Mouse (Mus musculus) liver, postnatal 0 days (tissue): ENCODE data around the gene Slc26a5. TPM values are rescaled to one million over a fixed set of nuclear protein-coding genes. Genes with fewer than 3 reads are reported as not detected.

Source experiments
- ATAC-seq: fragments of 200-750 bp; cut with Nextera tagmentation; 2 replicates; pipeline ENCODE4 v1.8.0; 2017; ENCODE audit warnings: mild to moderate bottlenecking, moderate library complexity
- DNase-seq: peaks from one replicate; pipeline ENCODE4 v3.0.0-alpha.2; 2016
- H3K27ac ChIP-seq: fragments of 300-500 bp; sonication (generic); 2 replicates; pipeline ENCODE4 v1.5.1; 2014; ENCODE audit warnings: antibody characterized with exemption, moderate library complexity, mild to moderate bottlenecking, low read depth
- H3K27me3 ChIP-seq: fragments of 300-500 bp; sonication (generic); 2 replicates; pipeline ENCODE4 v1.6.1; 2014; ENCODE audit warnings: low read length, control low read depth, mixed read lengths; ENCODE audit not compliant: insufficient read depth
- H3K36me3 ChIP-seq: fragments of 300-500 bp; sonication (generic); replicated peaks from 2 replicates; pipeline ENCODE4 v1.6.1; 2014; ENCODE audit warnings: mild to moderate bottlenecking, control low read depth, low read length, moderate library complexity, mixed read lengths; ENCODE audit not compliant: insufficient read depth
- H3K4me1 ChIP-seq: fragments of 300-500 bp; sonication (generic); 2 replicates; pipeline ENCODE4 v1.6.1; 2014; ENCODE audit warnings: antibody characterized with exemption, mild to moderate bottlenecking, control low read depth; ENCODE audit not compliant: insufficient read depth
- H3K4me2 ChIP-seq: fragments of 300-500 bp; sonication (generic); 2 replicates; pipeline ENCODE4 v1.6.1; 2014; ENCODE audit warnings: low read depth, mild to moderate bottlenecking, low read length, moderate library complexity, mixed read lengths
- H3K4me3 ChIP-seq: fragments of 300-500 bp; sonication (generic); 2 replicates; pipeline ENCODE4 v1.5.1; 2014; ENCODE audit warnings: low read depth, low read length
- H3K9ac ChIP-seq: fragments of 300-500 bp; sonication (generic); replicated peaks from 2 replicates; pipeline ENCODE4 v1.6.1; 2014; ENCODE audit warnings: mild to moderate bottlenecking, moderate library complexity
- H3K9me3 ChIP-seq: fragments of 300-500 bp; sonication (generic); 2 replicates; pipeline ENCODE4 v1.6.1; 2016; ENCODE audit warnings: mild to moderate bottlenecking, control low read depth, low read length, mixed read lengths
- CTCF ChIP-seq: sonication (generic); IDR thresholded peaks from 2 replicates; pipeline ENCODE4 v1.5.1; 2016; ENCODE audit warnings: antibody characterized with exemption, low read depth
- EP300 ChIP-seq: IDR thresholded peaks from 2 replicates; pipeline ENCODE4 v1.6.1; 2016; ENCODE audit warnings: antibody characterized with exemption, low read depth, mild to moderate bottlenecking
- WGBS: fragments of 180-500 bp; shearing (Covaris S2); extraction: QIAGEN DNeasy Blood & Tissue Kit; methylation state at CpG from one replicate; pipeline ENCODE4 v1.1.7; 2014; ENCODE audit not compliant: insufficient replicate concordance; 5-methylcytosine and 5-hydroxymethylcytosine counted together
- polyA plus RNA-seq: library from polyadenylated mRNA; unstranded; fragments of >200 nt; fragmentation: Nextera tagmentation; extraction: Ambion mirVana; gene quantifications from 2 replicates; pipeline ENCODE4 v1.2.1, GENCODE M21; 2015

Slc26a5 gene
- polyA plus RNA-seq, 1 experiment from 2014 or later = not detected

DNA sequence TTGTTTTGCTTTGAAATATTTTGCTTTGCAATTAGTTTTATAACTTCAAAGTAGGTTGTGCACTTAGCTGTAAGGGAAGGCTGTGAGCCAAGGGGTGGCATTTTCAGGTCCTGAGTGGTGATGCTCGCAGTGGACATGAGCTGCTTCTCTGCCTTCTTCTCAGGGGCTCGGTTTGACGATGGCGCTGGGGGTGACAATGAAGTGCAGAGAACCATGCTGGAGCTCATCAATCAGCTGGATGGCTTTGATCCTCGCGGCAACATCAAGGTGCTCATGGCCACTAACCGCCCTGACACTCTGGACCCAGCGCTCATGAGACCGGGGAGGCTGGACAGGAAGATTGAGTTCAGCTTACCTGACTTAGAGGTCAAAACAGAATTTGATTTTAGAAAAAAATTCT lies 62.5 kb downstream of the Slc26a5 start:
- no peak overlapping the region for H3K4me3 ChIP-seq
- no peak overlapping the region for H3K4me2 ChIP-seq
- H3K4me1 ChIP-seq = no peaks in the 10 kb centered on the region
- ATAC-seq = no peak
- no peak overlapping the region for H3K9ac ChIP-seq
- H3K27me3 ChIP-seq = no peaks in the 10 kb centered on the region
- peaks cover 49% of the 10 kb centered on the region for H3K36me3 ChIP-seq
- TF ChIP-seq CTCF (no peak), EP300 (no peak)
- DNase-seq = no peak
- 96% methylated on average over 9 of the region's 9 CpGs for WGBS
- no peaks in the 10 kb centered on the region for H3K9me3 ChIP-seq
- H3K27ac ChIP-seq = no peak overlapping the region

DNA sequence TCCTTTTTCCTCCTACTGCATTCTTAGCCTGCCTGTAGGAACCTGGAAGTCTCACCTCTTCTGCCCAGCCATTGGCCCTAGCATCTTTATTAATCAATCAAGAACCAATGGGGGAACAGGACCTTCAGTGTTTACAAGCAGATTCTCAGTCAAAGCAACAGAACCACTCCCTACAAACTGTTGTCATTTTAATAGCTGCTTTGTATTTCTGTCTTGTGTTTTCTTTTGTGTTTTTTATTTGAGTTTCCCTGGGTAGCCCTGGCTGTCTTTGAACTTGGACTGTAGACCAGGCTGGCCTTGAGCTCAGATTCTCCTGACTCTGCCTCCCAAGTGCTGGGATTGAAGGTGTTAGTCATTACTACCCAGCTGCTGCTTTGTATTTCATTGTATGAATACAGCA lies 73.2 kb downstream of the Slc26a5 start:
- Histone ChIP-seq H3K4me2 (no peak overlapping the region), H3K27ac (no peak overlapping the region), H3K4me3 (no peak overlapping the region), H3K36me3 (peaks cover 28% of the 10 kb centered on the region), H3K4me1 (peaks cover 12% of the 10 kb centered on the region; the same call in 1 of the 2 replicates), H3K27me3 (no peaks in the 10 kb centered on the region), H3K9ac (no peak overlapping the region), H3K9me3 (no peaks in the 10 kb centered on the region)
- ATAC-seq = no peak
- no peak for TF ChIP-seq EP300
- TF ChIP-seq CTCF = no peak
- DNase-seq = no peak

DNA sequence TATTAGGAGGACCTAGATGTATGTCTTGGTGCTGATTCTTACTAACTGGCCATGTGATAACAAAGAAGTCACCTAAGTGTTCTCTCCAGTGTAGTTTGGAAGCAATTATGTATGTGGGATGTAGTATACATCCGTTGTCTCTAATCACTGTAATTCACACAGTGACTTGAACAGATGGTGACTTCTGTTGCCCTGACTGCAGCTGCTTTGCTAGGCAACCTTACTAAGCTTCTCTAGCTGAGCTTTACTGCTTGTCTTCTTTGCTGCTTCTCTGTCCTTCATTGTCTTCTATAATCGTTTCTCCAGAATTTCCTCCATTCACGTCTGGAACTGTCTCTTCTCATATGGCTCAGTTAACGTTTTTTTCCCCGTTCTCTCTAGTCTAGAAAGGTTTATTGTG lies 76.3 kb downstream of the Slc26a5 start:
- no peak for ATAC-seq
- Histone ChIP-seq H3K27ac (no peak overlapping the region), H3K9ac (no peak overlapping the region), H3K27me3 (no peaks in the 10 kb centered on the region), H3K4me3 (no peak overlapping the region), H3K4me1 (peaks cover 22% of the 10 kb centered on the region), H3K36me3 (peaks cover 10% of the 10 kb centered on the region; the same call in 1 of the 2 replicates), H3K4me2 (peak overlapping the region; percentile 100; the same call in 1 of the 2 replicates), H3K9me3 (no peaks in the 10 kb centered on the region)
- DNase-seq = no peak
- no peak for TF ChIP-seq CTCF
- no peak for TF ChIP-seq EP300
- WGBS = 66% methylated on average over 5 of the region's 5 CpGs

DNA sequence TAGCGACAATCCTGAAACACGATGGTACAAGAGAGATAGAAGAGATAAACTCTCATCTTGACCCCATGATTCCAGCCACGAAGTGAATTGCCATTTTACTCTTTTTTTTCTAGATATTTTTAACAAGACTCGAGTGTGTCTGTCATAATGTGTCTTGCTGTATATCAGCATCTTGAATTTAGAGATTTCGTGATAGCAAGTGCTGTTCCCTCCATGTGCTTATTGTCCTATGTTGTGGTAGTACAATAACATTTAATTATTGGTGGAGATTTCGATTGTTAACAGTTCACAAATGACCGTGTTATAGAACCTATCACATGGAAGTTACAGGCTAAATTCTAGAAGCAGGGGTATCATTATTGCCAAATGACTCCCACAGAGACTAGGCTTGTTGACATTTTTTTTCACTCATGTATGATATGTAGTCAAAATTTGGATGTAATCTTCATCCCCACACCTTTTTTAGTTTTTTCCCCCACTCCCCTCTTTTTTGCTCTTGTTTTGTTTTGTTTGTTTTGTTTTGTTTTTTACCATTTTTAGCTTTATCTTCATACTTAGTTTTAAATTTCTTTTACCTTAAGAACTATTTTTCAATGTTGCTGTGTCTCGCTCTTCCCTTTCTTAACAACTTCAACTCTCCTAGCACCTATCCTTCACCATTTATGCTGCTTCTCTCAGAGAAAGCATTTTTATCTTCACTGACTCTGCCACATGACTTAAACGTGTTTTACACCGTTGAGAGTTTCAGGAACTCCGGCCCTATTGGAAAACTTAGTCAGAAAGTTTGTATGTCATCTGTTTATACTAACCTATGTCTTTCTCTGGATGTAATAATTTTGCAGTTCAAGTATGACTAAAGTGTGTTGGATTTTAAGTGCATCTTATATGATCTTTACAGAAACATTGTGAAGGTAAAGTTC lies 78.0 kb downstream of the Slc26a5 start:
- no peak for ATAC-seq
- Histone ChIP-seq H3K36me3 (peaks cover 14% of the 10 kb centered on the region), H3K27me3 (no peaks in the 10 kb centered on the region), H3K4me2 (peak overlapping the region; percentile 100), H3K9ac (peak overlapping the region; percentile 89), H3K27ac (peak overlapping the region; percentile 89), H3K9me3 (no peaks in the 10 kb centered on the region), H3K4me1 (peaks cover 22% of the 10 kb centered on the region), H3K4me3 (peak overlapping the region; percentile 89)
- TF ChIP-seq CTCF (no peak), EP300 (no peak)
- DNase-seq = no peak
- 25% methylated on average over 11 of the region's 11 CpGs for WGBS

GRCm38 (mm10) chr5:21786258-21787185 lies 78.9 kb downstream of the Slc26a5 start:
- peak overlapping the region; percentile 89 for H3K9ac ChIP-seq
- H3K27ac ChIP-seq = peak overlapping the region; percentile 89
- peaks cover 22% of the 10 kb centered on the region for H3K4me1 ChIP-seq
- no peaks in the 10 kb centered on the region for H3K27me3 ChIP-seq
- no peaks in the 10 kb centered on the region for H3K9me3 ChIP-seq
- peak; percentile 95 for DNase-seq
- peaks cover 19% of the 10 kb centered on the region for H3K36me3 ChIP-seq
- peak overlapping the region; percentile 100 for H3K4me2 ChIP-seq
- H3K4me3 ChIP-seq = peak overlapping the region; percentile 89
- TF ChIP-seq CTCF = no peak
- TF ChIP-seq EP300 = no peak
- 2% methylated on average over 51 of the region's 51 CpGs for WGBS
- peak; percentile 88 for ATAC-seq

DNA sequence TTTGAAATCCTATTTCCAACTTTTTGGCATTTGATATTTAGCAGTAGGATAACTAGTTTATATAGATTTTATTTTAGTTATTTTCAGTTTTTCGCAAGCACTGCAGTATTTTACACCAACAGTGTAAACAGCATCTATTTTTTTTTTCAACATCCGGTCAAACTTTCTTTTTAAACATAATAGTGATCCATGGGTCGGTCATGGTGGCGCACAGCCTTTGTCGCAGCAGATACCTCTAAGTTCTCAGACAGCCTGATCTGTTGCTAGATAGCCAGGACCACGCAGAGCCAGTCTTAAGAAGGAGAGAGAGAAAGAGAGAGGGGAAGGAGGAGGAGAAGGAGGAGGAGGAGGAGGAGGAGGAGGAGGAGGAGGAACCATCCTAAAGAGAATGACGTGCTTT lies 79.6 kb downstream of the Slc26a5 start:
- no peaks in the 10 kb centered on the region for H3K9me3 ChIP-seq
- H3K4me2 ChIP-seq = peak overlapping the region; percentile 100
- peaks cover 26% of the 10 kb centered on the region for H3K36me3 ChIP-seq
- peak overlapping the region; percentile 89 for H3K27ac ChIP-seq
- H3K4me3 ChIP-seq = peak overlapping the region; percentile 99
- WGBS = 76% methylated on average over 7 of the region's 7 CpGs
- DNase-seq (no peak), ATAC-seq (no peak)
- no peaks in the 10 kb centered on the region for H3K27me3 ChIP-seq
- TF ChIP-seq EP300 (no peak), CTCF (no peak)
- H3K9ac ChIP-seq = no peak overlapping the region
- peaks cover 22% of the 10 kb centered on the region for H3K4me1 ChIP-seq
